Mouse (Mus musculus): ENCODE results near the gene Qars. TPM values are rescaled to one million over a fixed set of nuclear protein-coding genes. Genes with fewer than 3 reads are reported as not detected.
A peak's percentile ranks its signal among the peaks of the same experiment; 100 is the strongest.

Gene Qars
- polyA plus RNA-seq, 1 experiment from 2014 or later, result 52.6 TPM

DNA sequence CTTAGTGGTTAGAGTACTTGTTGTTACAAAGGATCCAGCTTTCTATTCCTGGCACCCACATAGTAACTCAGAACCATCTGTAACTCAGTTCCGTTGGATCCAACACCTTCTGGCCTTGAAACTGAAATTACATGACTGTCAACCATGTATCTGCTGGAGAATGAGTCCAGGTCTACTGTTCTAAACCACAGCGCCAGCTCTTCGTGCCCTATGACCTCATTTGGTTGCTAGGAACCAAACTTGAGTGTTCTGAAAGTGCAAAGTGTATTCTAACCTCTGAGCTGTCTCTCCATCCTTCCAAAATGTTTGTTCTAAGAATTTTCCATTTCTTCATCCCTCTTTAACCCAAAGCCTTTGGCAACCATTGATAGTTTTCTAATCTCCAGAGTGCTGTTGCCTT is 38.5 kb downstream of the Qars start:
- H3K4me3 ChIP-seq (replicated peaks), result no peak overlapping the region
- no peak overlapping the region for H3K4me2 ChIP-seq
- H3K9me3 ChIP-seq (replicated peaks), result no peaks in the 10 kb centered on the region
- no peak for ATAC-seq (ENCODE audit: insufficient read depth)
- H3K27me3 ChIP-seq, result no peaks in the 10 kb centered on the region
- no peak overlapping the region for H3K27ac ChIP-seq (replicated peaks)
- peaks cover 9% of the 10 kb centered on the region; the same call in 1 of the 2 replicates for H3K4me1 ChIP-seq (replicated peaks)
- 91% methylated on average over 3 of the region's 3 CpGs for WGBS (ENCODE audit: insufficient replicate concordance)
- no peak overlapping the region for H3K9ac ChIP-seq
- H3K36me3 ChIP-seq (replicated peaks), result peaks cover 98% of the 10 kb centered on the region

DNA sequence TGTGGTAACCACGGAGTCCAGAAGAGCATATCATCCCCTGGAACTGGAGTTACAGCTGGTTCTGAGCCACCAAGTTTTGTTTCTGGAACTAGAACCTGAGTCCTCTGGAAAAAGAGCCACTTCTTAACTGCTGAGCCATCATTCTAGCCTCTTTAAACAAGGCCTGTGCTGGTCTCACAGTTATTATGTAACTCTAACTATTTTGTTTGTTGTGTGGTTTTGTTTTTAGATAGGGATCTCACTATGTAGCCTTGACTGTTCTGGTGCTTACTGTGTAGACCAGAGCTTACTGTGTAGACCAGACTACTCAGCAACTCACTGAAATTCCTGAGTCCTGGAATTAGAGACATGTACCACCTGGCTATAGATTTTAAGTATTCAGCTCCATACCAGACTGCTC is 39.4 kb downstream of the Qars start:
- Histone ChIP-seq H3K4me3 (replicated peaks) (no peak overlapping the region), H3K27me3 (no peaks in the 10 kb centered on the region), H3K27ac (replicated peaks) (no peak overlapping the region), H3K4me2 (no peak overlapping the region), H3K9me3 (replicated peaks) (no peaks in the 10 kb centered on the region), H3K4me1 (replicated peaks) (peaks cover 9% of the 10 kb centered on the region; the same call in 1 of the 2 replicates), H3K36me3 (replicated peaks) (peaks cover 98% of the 10 kb centered on the region), H3K9ac (no peak overlapping the region)
- 68% methylated on average over 1 of the region's 1 CpGs for WGBS (ENCODE audit: insufficient replicate concordance)
- ATAC-seq (ENCODE audit: insufficient read depth), result no peak

DNA sequence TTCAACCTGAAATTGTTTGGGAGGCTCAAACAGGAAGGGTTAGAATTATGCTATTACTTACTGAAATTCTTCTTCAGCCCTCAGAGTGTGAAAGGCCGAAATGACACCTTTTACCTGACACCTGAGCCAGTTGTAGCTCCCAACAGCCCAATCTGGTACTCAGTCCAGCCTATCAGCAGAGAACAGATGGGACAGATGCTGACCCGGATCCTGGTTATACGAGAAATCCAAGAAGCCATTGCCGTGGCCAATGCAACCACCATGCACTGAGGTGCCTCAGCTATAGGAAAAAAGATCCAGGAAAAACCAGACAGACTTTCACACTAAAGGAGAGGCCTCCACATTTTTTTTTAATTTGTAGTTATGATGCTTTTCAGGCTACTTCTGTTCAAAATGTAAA is 51.7 kb downstream of the Qars start:
- H3K27ac ChIP-seq (replicated peaks), result no peak overlapping the region

DNA sequence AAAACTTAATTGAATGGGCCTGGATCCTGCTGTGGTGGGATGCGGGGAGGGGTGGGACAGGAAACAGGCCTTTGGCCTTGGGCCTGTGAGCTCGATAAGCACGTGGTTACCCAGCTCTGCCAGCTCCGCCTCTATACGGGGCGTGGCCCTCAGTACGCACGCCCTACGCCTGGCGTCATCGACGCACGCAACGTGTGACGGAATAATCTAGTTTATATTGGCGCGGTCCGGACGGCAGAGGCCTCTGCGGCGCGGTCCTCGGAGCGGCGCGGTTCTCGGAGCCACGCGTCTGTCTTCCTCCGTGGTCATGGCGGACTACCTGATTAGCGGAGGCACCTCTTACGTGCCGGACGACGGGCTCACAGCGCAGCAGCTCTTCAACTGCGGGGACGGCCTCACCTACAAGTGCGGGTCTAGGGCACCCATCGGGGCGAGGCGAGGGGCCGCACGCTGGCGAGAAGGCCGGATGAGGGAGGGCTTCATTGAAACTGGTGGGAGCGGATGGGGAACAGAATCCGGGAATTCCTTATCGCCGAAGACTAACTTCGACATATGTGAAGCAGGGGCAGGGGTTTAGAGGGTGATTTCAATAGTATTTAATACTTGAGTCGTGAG is 52.8 kb downstream of the Qars start, which contains the start of gene Impdh2:
TSS of gene Impdh2 (plus strand) at position 60 of the 615 bp plus-strand sequence.
- H3K27ac ChIP-seq (replicated peaks), result peak within 1 kb of the TSS; percentile 76
- H3K9me3 ChIP-seq (replicated peaks), result no peaks in the 10 kb centered on the region
- ATAC-seq (ENCODE audit: insufficient read depth), result peak; percentile 96
- under 1% methylated on average over 53 of the region's 53 CpGs for WGBS (ENCODE audit: insufficient replicate concordance)
- H3K4me3 ChIP-seq (replicated peaks), result peak within 1 kb of the TSS; percentile 65
- peaks cover 85% of the 10 kb centered on the region for H3K36me3 ChIP-seq (replicated peaks)
- H3K9ac ChIP-seq, result peak within 1 kb of the TSS; percentile 77
- H3K4me2 ChIP-seq, result peak within 1 kb of the TSS; percentile 86
- H3K4me1 ChIP-seq (replicated peaks), result peaks cover 41% of the 10 kb centered on the region
- H3K27me3 ChIP-seq, result no peaks in the 10 kb centered on the region

More for the DNA sequence above, 51.7 kb downstream of the Qars start:
- WGBS (ENCODE audit: insufficient replicate concordance), result 71% methylated on average over 4 of the region's 4 CpGs
- Histone ChIP-seq H3K9me3 (replicated peaks) (no peaks in the 10 kb centered on the region), H3K36me3 (replicated peaks) (peaks cover 84% of the 10 kb centered on the region), H3K27me3 (no peaks in the 10 kb centered on the region), H3K9ac (no peak overlapping the region), H3K4me1 (replicated peaks) (peaks cover 32% of the 10 kb centered on the region), H3K4me2 (no peak overlapping the region), H3K4me3 (replicated peaks) (no peak overlapping the region)
- ATAC-seq (ENCODE audit: insufficient read depth), result no peak

DNA sequence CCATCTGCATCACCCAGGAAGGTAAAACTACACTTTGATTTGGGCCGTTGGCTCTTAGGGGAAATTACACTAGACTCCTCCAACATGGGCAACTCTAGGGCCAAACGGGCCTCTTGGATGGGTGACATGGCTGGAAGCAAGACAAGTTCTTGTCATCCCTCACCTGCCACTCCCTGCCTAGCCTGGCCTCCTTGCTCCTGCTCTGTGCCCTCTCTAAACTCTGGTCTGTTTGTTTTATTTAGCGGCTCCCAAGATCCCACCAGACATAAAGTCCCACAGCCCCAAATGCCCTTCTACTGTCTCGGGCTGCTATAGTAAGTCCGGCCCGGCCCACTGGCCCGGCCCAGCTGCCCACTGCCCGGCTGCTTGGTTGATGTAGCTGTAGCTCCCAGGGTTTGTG is 56.2 kb downstream of the Qars start:
- peaks cover 59% of the 10 kb centered on the region for H3K36me3 ChIP-seq (replicated peaks)
- no peak for ATAC-seq (ENCODE audit: insufficient read depth)
- H3K27me3 ChIP-seq, result no peaks in the 10 kb centered on the region
- H3K27ac ChIP-seq (replicated peaks), result no peak overlapping the region
- no peak overlapping the region for H3K9ac ChIP-seq
- H3K4me3 ChIP-seq (replicated peaks), result no peak overlapping the region
- 86% methylated on average over 8 of the region's 8 CpGs for WGBS (ENCODE audit: insufficient replicate concordance)
- H3K4me1 ChIP-seq (replicated peaks), result peaks cover 70% of the 10 kb centered on the region
- no peaks in the 10 kb centered on the region for H3K9me3 ChIP-seq (replicated peaks)
- peak overlapping the region; percentile 9 for H3K4me2 ChIP-seq

DNA sequence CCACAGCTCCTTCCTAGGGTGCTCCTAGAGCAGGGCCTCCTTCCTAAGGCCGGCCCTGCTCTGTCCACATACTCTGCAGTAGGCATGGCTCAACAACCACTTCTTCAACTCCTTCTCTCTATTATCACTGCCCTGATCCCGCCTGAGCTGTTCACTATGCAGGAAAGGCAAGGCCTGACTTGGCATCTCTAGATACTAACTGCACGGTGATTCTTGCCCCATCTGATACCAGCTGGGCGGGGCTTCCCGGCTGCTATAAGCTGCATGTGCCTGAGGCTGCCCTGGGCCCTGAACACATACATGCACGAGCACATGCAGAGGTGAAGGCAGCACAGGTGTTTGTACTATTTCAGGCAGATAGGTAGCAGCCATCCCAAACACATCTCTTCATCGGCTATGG is 56.6 kb downstream of the Qars start:
- H3K4me2 ChIP-seq, result peak overlapping the region; percentile 9
- H3K27ac ChIP-seq (replicated peaks), result no peak overlapping the region
- ATAC-seq (ENCODE audit: insufficient read depth), result no peak
- H3K9me3 ChIP-seq (replicated peaks), result no peaks in the 10 kb centered on the region
- peaks cover 54% of the 10 kb centered on the region for H3K36me3 ChIP-seq (replicated peaks)
- no peak overlapping the region for H3K9ac ChIP-seq
- no peaks in the 10 kb centered on the region for H3K27me3 ChIP-seq
- 46% methylated on average over 7 of the region's 7 CpGs for WGBS (ENCODE audit: insufficient replicate concordance)
- H3K4me3 ChIP-seq (replicated peaks), result no peak overlapping the region
- peaks cover 75% of the 10 kb centered on the region for H3K4me1 ChIP-seq (replicated peaks)

Other genes starting within 250 kb of the Qars start
- 16.0 and 18.2 TPM in 2 replicates for gene Dag1, start 243.7 kb upstream of the Qars start, polyA plus RNA-seq (2015; fragmentation: Nextera tagmentation; extraction: Ambion mirVana)
- gene Nicn1, start 217.3 kb upstream of the Qars start, polyA plus RNA-seq (2015; fragmentation: Nextera tagmentation; extraction: Ambion mirVana), result 5.8 and 6.7 TPM in 2 replicates
- 11.9 and 13.3 TPM in 2 replicates for gene Amt, start 210.9 kb upstream of the Qars start, polyA plus RNA-seq (2015; fragmentation: Nextera tagmentation; extraction: Ambion mirVana)
- 190 and 202 TPM in 2 replicates for gene Rhoa, start 201.6 kb upstream of the Qars start, polyA plus RNA-seq (2015; fragmentation: Nextera tagmentation; extraction: Ambion mirVana)
- gene Tcta, start 201.5 kb upstream of the Qars start, polyA plus RNA-seq (2015; fragmentation: Nextera tagmentation; extraction: Ambion mirVana), result 14.1 and 14.4 TPM in 2 replicates
- gene Gpx1, start 168.8 kb upstream of the Qars start, polyA plus RNA-seq (2015; fragmentation: Nextera tagmentation; extraction: Ambion mirVana), result 6,133 and 6,280 TPM in 2 replicates
- 65.1 and 76.5 TPM in 2 replicates for gene Usp4, start 159.9 kb upstream of the Qars start, polyA plus RNA-seq (2015; fragmentation: Nextera tagmentation; extraction: Ambion mirVana)
- gene 1700102P08Rik, start 114.9 kb upstream of the Qars start, polyA plus RNA-seq (2015; fragmentation: Nextera tagmentation; extraction: Ambion mirVana), result 0.41 and 0.86 TPM in 2 replicates
- gene Ccdc36, start 79.2 kb upstream of the Qars start, polyA plus RNA-seq (2015; fragmentation: Nextera tagmentation; extraction: Ambion mirVana), result 0.03 and 0.17 TPM in 2 replicates
- gene BC048562, start 71.2 kb upstream of the Qars start, polyA plus RNA-seq (2015; fragmentation: Nextera tagmentation; extraction: Ambion mirVana), result not detected in 2 replicates
- gene Ccdc71, start 47.2 kb upstream of the Qars start, polyA plus RNA-seq (2015; fragmentation: Nextera tagmentation; extraction: Ambion mirVana), result 18.7 and 19.4 TPM in 2 replicates
- 12.5 and 15.9 TPM in 2 replicates for gene Klhdc8b, start 46.1 kb upstream of the Qars start, polyA plus RNA-seq (2015; fragmentation: Nextera tagmentation; extraction: Ambion mirVana)
- 8.5 and 9.0 TPM in 2 replicates for gene Lamb2, start 28.0 kb upstream of the Qars start, polyA plus RNA-seq (2015; fragmentation: Nextera tagmentation; extraction: Ambion mirVana)
- 26.1 and 31.1 TPM in 2 replicates for gene Usp19, start 17.1 kb upstream of the Qars start, polyA plus RNA-seq (2015; fragmentation: Nextera tagmentation; extraction: Ambion mirVana)
- 43.0 and 43.5 TPM in 2 replicates for gene Qrich1, start 9.1 kb downstream of the Qars start, polyA plus RNA-seq (2015; fragmentation: Nextera tagmentation; extraction: Ambion mirVana)
- gene Impdh2, start 52.6 kb downstream of the Qars start, polyA plus RNA-seq (2015; fragmentation: Nextera tagmentation; extraction: Ambion mirVana), result 91.3 and 93.7 TPM in 2 replicates
- 25.6 and 26.2 TPM in 2 replicates for gene Ndufaf3, start 59.7 kb downstream of the Qars start, polyA plus RNA-seq (2015; fragmentation: Nextera tagmentation; extraction: Ambion mirVana)
- gene Dalrd3, start 62.2 kb downstream of the Qars start, polyA plus RNA-seq (2015; fragmentation: Nextera tagmentation; extraction: Ambion mirVana), result 29.2 and 34.2 TPM in 2 replicates
- gene Wdr6, start 71.0 kb downstream of the Qars start, polyA plus RNA-seq (2015; fragmentation: Nextera tagmentation; extraction: Ambion mirVana), result 11.4 and 12.1 TPM in 2 replicates
- 0.36 and 0.41 TPM in 2 replicates for gene P4htm, start 90.0 kb downstream of the Qars start, polyA plus RNA-seq (2015; fragmentation: Nextera tagmentation; extraction: Ambion mirVana)
- 29.7 and 32.3 TPM in 2 replicates for gene Arih2, start 141.7 kb downstream of the Qars start, polyA plus RNA-seq (2015; fragmentation: Nextera tagmentation; extraction: Ambion mirVana)
- 25.4 and 26.8 TPM in 2 replicates for gene Slc25a20, start 154.4 kb downstream of the Qars start, polyA plus RNA-seq (2015; fragmentation: Nextera tagmentation; extraction: Ambion mirVana)
- 9.5 and 10.3 TPM in 2 replicates for gene Prkar2a, start 181.6 kb downstream of the Qars start, polyA plus RNA-seq (2015; fragmentation: Nextera tagmentation; extraction: Ambion mirVana)